Mouse (Mus musculus): Measurements from ENCODE around the gene Znrf2. TPM values are rescaled to one million over a fixed set of nuclear protein-coding genes. Genes with fewer than 3 reads are reported as not detected.

Znrf2 gene
- polyA plus RNA-seq, 1 experiment from 2014 or later = 3.2 TPM

DNA sequence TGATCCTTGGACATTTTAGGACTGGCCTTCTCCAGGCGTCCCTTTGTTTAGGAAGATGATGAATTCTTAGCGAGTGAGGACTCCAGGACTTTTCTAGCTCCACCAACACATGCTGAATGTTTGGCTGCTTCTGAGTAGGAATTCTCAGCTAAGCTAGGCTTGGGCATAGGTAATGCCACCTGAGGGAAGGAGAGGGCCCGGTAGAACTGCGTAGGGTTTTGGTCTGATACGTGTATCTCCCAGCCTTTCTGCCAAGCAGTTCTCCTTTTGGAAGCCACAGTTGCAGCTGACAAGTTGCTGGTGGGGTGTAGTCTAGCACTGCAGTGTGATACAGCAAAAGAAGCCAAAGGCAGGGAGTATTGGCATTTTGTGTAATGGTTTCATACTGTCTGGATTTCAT is 10.9 kb upstream of the Znrf2 start:
- no peaks in the 10 kb centered on the region for H3K27me3 ChIP-seq (ENCODE audit: insufficient read depth, low read length)
- no peak for DNase-seq
- no peak overlapping the region for H3K27ac ChIP-seq (ENCODE audit: low read depth)
- H3K4me1 ChIP-seq (ENCODE audit: insufficient read depth) = no peaks in the 10 kb centered on the region
- TF ChIP-seq CTCF (IDR thresholded peaks at IDR 0.05; ENCODE audit: low read depth) = no peak
- no peak overlapping the region for H3K9ac ChIP-seq
- WGBS = 78% methylated on average over 5 of the region's 5 CpGs
- H3K4me3 ChIP-seq (ENCODE audit: low read depth, low read length) = no peak overlapping the region
- no peak for ATAC-seq (ENCODE audit: insufficient read depth)
- H3K36me3 ChIP-seq (ENCODE audit: insufficient read depth) = no peaks in the 10 kb centered on the region
- no peaks in the 10 kb centered on the region for H3K9me3 ChIP-seq (ENCODE audit: low read depth, low read length)
- no peak overlapping the region for H3K4me2 ChIP-seq

DNA sequence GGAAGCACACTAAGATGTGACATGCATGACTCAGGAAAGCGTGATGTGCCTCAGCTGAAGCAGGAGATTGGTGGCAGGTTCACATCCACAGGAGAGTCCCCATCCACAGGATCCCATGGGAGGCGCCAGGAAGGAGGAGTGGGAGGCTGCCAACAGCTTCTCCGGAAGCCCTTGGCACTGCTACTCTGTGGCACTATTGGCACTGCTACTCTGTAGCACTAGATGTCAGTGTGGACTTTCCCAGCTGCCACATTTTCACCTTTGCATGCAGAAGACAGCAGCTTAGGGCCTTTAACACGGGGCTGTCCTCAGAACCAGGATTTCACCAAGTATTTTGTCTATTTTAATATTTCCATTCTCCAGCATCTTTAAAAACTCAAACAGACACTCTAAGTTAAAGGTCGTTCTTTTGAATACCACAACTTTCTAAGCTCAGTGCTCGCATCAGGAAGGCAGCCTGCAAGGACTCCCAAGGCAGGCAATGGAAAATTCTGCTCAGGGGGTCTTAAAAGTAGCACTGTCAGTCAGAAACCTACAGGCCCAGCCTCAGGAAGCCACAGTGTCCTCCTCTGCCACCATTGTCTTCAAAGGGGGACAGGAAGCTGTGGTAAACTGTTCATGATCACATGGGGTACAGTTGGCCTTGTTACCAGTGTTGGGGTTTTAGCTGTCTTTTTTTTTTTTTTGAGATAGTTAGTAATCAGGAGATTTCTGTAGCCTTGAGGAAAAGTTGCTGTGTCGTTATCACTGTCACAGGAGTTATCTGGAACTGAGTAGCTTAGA is 7.0 kb upstream of the Znrf2 start:
- WGBS = 60% methylated on average over 7 of the region's 7 CpGs

DNA sequence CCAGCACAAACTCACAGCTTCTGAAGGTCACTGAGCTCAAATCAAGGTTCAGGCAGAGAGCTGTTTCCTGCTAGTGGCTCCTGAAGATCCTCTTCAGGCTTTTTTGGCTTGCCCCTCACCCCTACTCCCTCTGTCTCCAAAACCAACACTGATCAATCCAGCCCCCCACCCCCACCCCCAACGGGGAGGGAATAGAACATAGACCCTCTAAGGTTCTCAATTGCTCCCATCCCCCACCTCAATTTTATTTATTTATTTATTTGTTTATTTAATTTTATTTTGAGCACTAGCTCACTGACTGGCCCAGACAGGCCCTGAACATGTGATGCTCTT is 6.4 kb upstream of the Znrf2 start:
- no peak for DNase-seq
- no peak for TF ChIP-seq CTCF (IDR thresholded peaks at IDR 0.05; ENCODE audit: low read depth)

More for the DNA sequence above, 7.0 kb upstream of the Znrf2 start:
- no peak for DNase-seq
- no peak overlapping the region for H3K9ac ChIP-seq
- ATAC-seq (ENCODE audit: insufficient read depth) = no peak
- H3K4me3 ChIP-seq (ENCODE audit: low read depth, low read length) = no peak overlapping the region
- H3K27me3 ChIP-seq (ENCODE audit: insufficient read depth, low read length) = no peaks in the 10 kb centered on the region
- no peaks in the 10 kb centered on the region for H3K36me3 ChIP-seq (ENCODE audit: insufficient read depth)
- H3K9me3 ChIP-seq (ENCODE audit: low read depth, low read length) = no peaks in the 10 kb centered on the region
- peak; percentile 41 for TF ChIP-seq CTCF (IDR thresholded peaks at IDR 0.05; ENCODE audit: low read depth)
- peaks cover 17% of the 10 kb centered on the region; the same call in 1 of the 2 replicates for H3K4me1 ChIP-seq (ENCODE audit: insufficient read depth)
- H3K27ac ChIP-seq (ENCODE audit: low read depth) = no peak overlapping the region
- H3K4me2 ChIP-seq = no peak overlapping the region

DNA sequence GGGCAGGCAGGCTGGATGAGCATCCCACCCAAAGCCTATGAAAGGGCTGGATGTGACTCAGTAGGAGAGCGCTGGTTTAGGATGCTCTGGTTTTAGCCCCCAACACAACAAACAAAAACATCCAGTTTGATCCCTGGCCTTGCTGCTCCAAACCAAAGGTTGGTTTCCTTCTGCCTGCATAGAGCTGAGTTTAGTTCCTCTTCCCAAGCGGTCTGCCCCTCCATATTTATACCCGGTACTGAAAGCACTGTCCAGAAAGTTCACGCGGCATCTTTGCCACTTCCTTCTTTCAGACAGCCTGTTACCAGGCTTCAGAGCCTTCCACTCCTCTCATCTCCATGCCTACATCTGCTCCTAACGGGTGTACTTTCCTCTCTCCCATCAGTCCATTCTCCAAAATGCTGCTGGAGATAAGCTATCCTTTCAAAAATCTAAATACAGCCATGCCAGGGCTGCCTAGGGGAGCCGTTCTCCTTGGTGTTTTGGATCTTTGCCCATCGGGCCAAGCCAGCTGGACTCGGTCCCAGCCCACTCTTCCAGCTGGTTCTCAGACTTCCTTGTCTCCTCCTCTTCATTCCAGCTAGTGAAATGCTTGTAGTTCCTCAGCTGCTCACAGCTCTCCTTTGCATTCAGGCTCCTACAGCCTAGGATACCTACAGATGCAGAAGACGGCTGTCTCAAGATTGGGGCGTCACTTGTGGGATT is 5.0 kb upstream of the Znrf2 start:
- ATAC-seq (ENCODE audit: insufficient read depth) (peak; percentile 13; the same call in 1 of the 2 replicates), DNase-seq (peak; percentile 87)
- Histone ChIP-seq H3K9me3 (ENCODE audit: low read depth, low read length) (no peaks in the 10 kb centered on the region), H3K27me3 (ENCODE audit: insufficient read depth, low read length) (no peaks in the 10 kb centered on the region), H3K36me3 (ENCODE audit: insufficient read depth) (no peaks in the 10 kb centered on the region), H3K4me2 (peak overlapping the region; percentile 18; the same call in 1 of the 2 replicates), H3K4me1 (ENCODE audit: insufficient read depth) (peaks cover 17% of the 10 kb centered on the region; the same call in 1 of the 2 replicates), H3K4me3 (ENCODE audit: low read depth, low read length) (no peak overlapping the region), H3K27ac (ENCODE audit: low read depth) (peak overlapping the region; percentile 46; the same call in 1 of the 2 replicates), H3K9ac (no peak overlapping the region)
- TF ChIP-seq CTCF (IDR thresholded peaks at IDR 0.05; ENCODE audit: low read depth) = no peak
- 49% methylated on average over 11 of the region's 11 CpGs for WGBS

More for the DNA sequence above, 6.4 kb upstream of the Znrf2 start:
- no peaks in the 10 kb centered on the region for H3K36me3 ChIP-seq (ENCODE audit: insufficient read depth)
- no peak overlapping the region for H3K4me3 ChIP-seq (ENCODE audit: low read depth, low read length)
- no peaks in the 10 kb centered on the region for H3K9me3 ChIP-seq (ENCODE audit: low read depth, low read length)
- H3K4me2 ChIP-seq = no peak overlapping the region
- H3K4me1 ChIP-seq (ENCODE audit: insufficient read depth) = peaks cover 17% of the 10 kb centered on the region; the same call in 1 of the 2 replicates
- 55% methylated on average over 1 of the region's 1 CpGs for WGBS
- no peaks in the 10 kb centered on the region for H3K27me3 ChIP-seq (ENCODE audit: insufficient read depth, low read length)
- no peak overlapping the region for H3K9ac ChIP-seq
- no peak for ATAC-seq (ENCODE audit: insufficient read depth)
- no peak overlapping the region for H3K27ac ChIP-seq (ENCODE audit: low read depth)

DNA sequence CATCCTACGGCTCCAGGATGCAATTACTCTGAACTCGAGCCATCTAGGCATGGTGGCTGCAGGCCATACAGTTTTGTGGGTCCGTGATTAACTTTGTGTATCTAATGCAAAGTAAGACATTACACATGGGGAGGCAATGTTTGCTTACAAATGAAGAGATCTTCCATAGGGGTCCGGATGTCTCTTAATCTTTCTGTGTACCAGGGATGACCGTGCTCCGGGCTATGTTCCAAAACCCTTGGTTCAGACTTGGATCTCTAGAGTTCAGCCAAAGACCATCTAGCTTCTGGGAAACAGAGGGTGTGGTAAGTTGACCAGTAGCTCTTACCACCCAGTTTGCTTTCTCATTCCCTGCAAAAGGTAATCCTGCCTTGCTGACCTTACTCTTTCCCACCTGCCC is 4.4 kb upstream of the Znrf2 start:
- Histone ChIP-seq H3K27me3 (ENCODE audit: insufficient read depth, low read length) (no peaks in the 10 kb centered on the region), H3K9me3 (ENCODE audit: low read depth, low read length) (no peaks in the 10 kb centered on the region), H3K36me3 (ENCODE audit: insufficient read depth) (no peaks in the 10 kb centered on the region), H3K27ac (ENCODE audit: low read depth) (peak overlapping the region; percentile 46; the same call in 1 of the 2 replicates), H3K9ac (no peak overlapping the region), H3K4me1 (ENCODE audit: insufficient read depth) (peaks cover 17% of the 10 kb centered on the region; the same call in 1 of the 2 replicates), H3K4me2 (no peak overlapping the region), H3K4me3 (ENCODE audit: low read depth, low read length) (no peak overlapping the region)
- peak; percentile 9; the same call in 1 of the 2 replicates for ATAC-seq (ENCODE audit: insufficient read depth)
- WGBS = 47% methylated on average over 6 of the region's 6 CpGs
- no peak for TF ChIP-seq CTCF (IDR thresholded peaks at IDR 0.05; ENCODE audit: low read depth)
- peak; percentile 91 for DNase-seq

DNA sequence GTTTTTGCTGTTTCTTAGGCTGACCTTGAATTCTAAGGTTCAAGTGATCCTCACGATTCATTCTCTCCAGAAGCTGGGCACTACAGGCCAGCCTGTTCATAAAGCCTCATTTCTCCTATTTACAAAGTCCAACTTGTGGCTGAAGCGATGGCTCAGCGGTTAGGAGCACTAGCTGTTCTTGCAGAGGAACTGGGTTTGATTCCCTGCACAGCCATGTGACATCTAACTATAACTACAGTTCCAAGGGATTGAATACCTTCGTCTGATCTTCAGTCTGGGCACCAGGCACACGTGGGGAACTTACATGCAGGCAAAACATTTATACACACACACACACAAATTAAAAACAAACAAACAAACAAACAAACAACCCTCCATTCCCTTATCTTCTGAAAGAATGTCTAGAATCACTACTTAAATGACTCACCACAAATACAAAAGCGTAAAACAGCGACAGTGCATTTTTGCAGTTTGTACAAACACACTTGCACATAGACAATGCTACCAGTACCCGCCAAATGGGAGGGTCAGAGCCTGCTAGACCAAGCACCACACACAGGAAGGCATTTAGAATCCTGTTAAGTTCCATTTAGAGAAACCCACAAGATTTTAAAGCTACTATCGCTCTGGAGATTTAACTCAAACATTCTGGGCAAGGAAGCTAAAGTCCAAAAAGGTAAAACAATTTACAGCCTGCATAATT is 1.1 kb upstream of the Znrf2 start:
- Histone ChIP-seq H3K4me1 (ENCODE audit: insufficient read depth) (peaks cover 28% of the 10 kb centered on the region), H3K9me3 (ENCODE audit: low read depth, low read length) (no peaks in the 10 kb centered on the region), H3K27ac (ENCODE audit: low read depth) (no peak overlapping the region), H3K36me3 (ENCODE audit: insufficient read depth) (no peaks in the 10 kb centered on the region), H3K27me3 (ENCODE audit: insufficient read depth, low read length) (no peaks in the 10 kb centered on the region), H3K4me2 (peak overlapping the region; percentile 82), H3K4me3 (ENCODE audit: low read depth, low read length) (peak overlapping the region; percentile 78; the same call in 1 of the 2 replicates), H3K9ac (no peak overlapping the region; the same call in 1 of the 2 replicates)
- TF ChIP-seq CTCF (IDR thresholded peaks at IDR 0.05; ENCODE audit: low read depth) = no peak
- DNase-seq (no peak), ATAC-seq (ENCODE audit: insufficient read depth) (no peak)
- WGBS = 73% methylated on average over 9 of the region's 9 CpGs
